Mouse (Mus musculus) brain, embryonic 14.5 days (tissue): ENCODE results near the gene Saal1.

Source experiments
- CTCF ChIP-seq: fragments of 200-500 bp; IDR thresholded peaks from 2 replicates; pipeline ENCODE4 v1.5.1; 2012; ENCODE audit warnings: inconsistent platforms, mild to moderate bottlenecking, moderate library complexity, borderline replicate concordance; ENCODE audit not compliant: insufficient read depth, insufficient read length; ENCODE audit errors: extremely low read depth
- POLR2A ChIP-seq: fragments of 200-500 bp; IDR thresholded peaks from 2 replicates; pipeline ENCODE4 v1.6.1; 2012; ENCODE audit warnings: mild to moderate bottlenecking, inconsistent platforms, borderline replicate concordance; ENCODE audit not compliant: poor library complexity, insufficient read depth, insufficient read length, severe bottlenecking; ENCODE audit errors: extremely low read depth

GRCm38 (mm10) chr7:46720460-46720859 is 10.0 kb upstream of the Saal1 start:
- TF ChIP-seq CTCF = no peak
- no peak for TF ChIP-seq POLR2A
